8 mouse cellular contexts compared by ENCODE assay signal in genomic region chr13:103096346-103097150, GRCm38 (mm10).
DNase-seq lines count a peak whose midpoint lies in the region; ATAC-seq and TF ChIP-seq lines count a peak whose summit lies in the region.

No protein-coding gene starts in this region.

- no peaks in the 10 kb centered on the region for H3K36me3 ChIP-seq in liver, embryonic 14.5 days (replicated peaks; ENCODE audit: control insufficient read depth, insufficient read depth, low read depth)
- no peaks in the 10 kb centered on the region for H3K36me3 ChIP-seq in neural tube, embryonic 11.5 days (ENCODE audit: control insufficient read depth, insufficient read depth, low read length)

- H3K27me3 ChIP-seq in liver, embryonic 14.5 days (ENCODE audit: control insufficient read depth, insufficient read depth, low read length): peaks cover 12% of the 10 kb centered on the region
- no peaks in the 10 kb centered on the region for H3K27me3 ChIP-seq in neural tube, embryonic 11.5 days (ENCODE audit: control insufficient read depth, insufficient read depth, low read length)

- peak; percentile 58 for DNase-seq in ES-CJ7 (ENCODE audit: low read depth, low spot score)
- DNase-seq in cerebellum, adult 8-10 months: peak; percentile 5
- peak; percentile 69 for DNase-seq in forelimb bud, embryonic 11.5 days (ENCODE audit: low read depth, low spot score)
- DNase-seq in heart, postnatal 36 days: peak; percentile 66
- peak; percentile 71 to 88 for DNase-seq in layer of hippocampus, adult 18-20 months (ENCODE audit: low spot score in 2 of 2)
- DNase-seq in liver, embryonic 14.5 days (ENCODE audit: low read depth in 3 of 3, low spot score in 3 of 3): peak in 1 of 3 experiments; percentile 6
- peak; percentile 72 for DNase-seq in neural tube, embryonic 11.5 days (ENCODE audit: low spot score)
- DNase-seq in thymus, postnatal 10 days (ENCODE audit: low spot score in 2 of 2): peak; percentile 6 to 22

- ATAC-seq in liver, embryonic 14.5 days (ENCODE audit: insufficient read depth): 0 out of 2 replicates have a peak, but pooled peaks have one; percentile 37
- ATAC-seq in neural tube, embryonic 11.5 days (ENCODE audit: insufficient read depth, low FRiP score, low TSS enrichment): peak; percentile 90

- no peak for TF ChIP-seq EP300 in liver, embryonic 14.5 days (IDR thresholded peaks at IDR 0.05; ENCODE audit: low read depth)

- peak overlapping the region; percentile 25 to 49 for H3K4me3 ChIP-seq in liver, embryonic 14.5 days (ENCODE audit: insufficient read depth in 1 of 2, low read depth in 2 of 2, low read length in 2 of 2)
- peak overlapping the region; percentile 36 for H3K4me3 ChIP-seq in neural tube, embryonic 11.5 days (ENCODE audit: low read depth, low read length)

- H3K27ac ChIP-seq in liver, embryonic 14.5 days: no peak overlapping the region
- no peak overlapping the region for H3K27ac ChIP-seq in neural tube, embryonic 11.5 days (ENCODE audit: low read depth, low read length)

- intact Hi-C loops in heart, postnatal 36 days (cut with DNase I): loop anchor here (1.0 to 5.0 kb wide), 2 partner anchors 13 to 139 kb away; no protein-coding TSS in a partner anchor

- H3K4me2 ChIP-seq in liver, embryonic 14.5 days (ENCODE audit: low read depth): peak overlapping the region; percentile 48
- H3K4me2 ChIP-seq in neural tube, embryonic 11.5 days (ENCODE audit: low read depth): peak overlapping the region; percentile 63

- peaks cover 0 to 4% of the 10 kb centered on the region in 2 experiments; a peak in 2 of 4 replicates for H3K4me1 ChIP-seq in liver, embryonic 14.5 days (replicated peaks; ENCODE audit: control insufficient read depth in 2 of 2, insufficient read depth in 2 of 2, low read length in 1 of 2)
- no peaks in the 10 kb centered on the region; the same call in 1 of the 2 replicates for H3K4me1 ChIP-seq in neural tube, embryonic 11.5 days (ENCODE audit: control insufficient read depth, insufficient read depth, low read length)

- H3K9me3 ChIP-seq in liver, embryonic 14.5 days (ENCODE audit: control insufficient read depth, low read length): no peaks in the 10 kb centered on the region
- no peaks in the 10 kb centered on the region for H3K9me3 ChIP-seq in neural tube, embryonic 11.5 days (ENCODE audit: control insufficient read depth, low read length)

- WGBS in liver, embryonic 14.5 days (ENCODE audit: insufficient replicate concordance): 2% methylated on average over 28 of the region's 28 CpGs
- 8% methylated on average over 28 of the region's 28 CpGs for WGBS in neural tube, embryonic 11.5 days

- no peak overlapping the region for H3K9ac ChIP-seq in liver, embryonic 14.5 days (replicated peaks)
- H3K9ac ChIP-seq in neural tube, embryonic 11.5 days (ENCODE audit: low read length): peak overlapping the region; percentile 19

- TF ChIP-seq CTCF in liver, embryonic 14.5 days (IDR thresholded peaks at IDR 0.05; ENCODE audit: low read depth): peak; percentile 29; the same call in 1 of the 2 replicates
